Mouse (Mus musculus) liver, embryonic 14.5 days (tissue): Measurements from ENCODE around the gene Tnpo2. TPM values are rescaled to one million over a fixed set of nuclear protein-coding genes. Genes with fewer than 3 reads are reported as not detected.
A peak's percentile ranks its signal among the peaks of the same experiment; 100 is the strongest.
"Not testable (repeated sequence)": the region's sequence is repeated elsewhere in the genome, so short reads cannot be mapped to it uniquely, and the experiment has no call there.

Source experiments
- ATAC-seq: fragments of 200-750 bp; cut with Nextera tagmentation; 2 replicates; pipeline ENCODE4 v1.8.0; 2017; ENCODE audit warnings: moderate number of reproducible peaks, mild to moderate bottlenecking, moderate library complexity; ENCODE audit not compliant: insufficient read depth
- DNase-seq, 3 experiments: peaks; one replicate each; pipeline ENCODE4 v3.0.0-alpha.2; 2012 to 2013; ENCODE audit warnings: low read depth in 3 of 3, low spot score in 3 of 3
- H3K27ac ChIP-seq: fragments of 300-500 bp; sonication (generic); 2 replicates; pipeline ENCODE4 v1.5.1; 2014; ENCODE audit warnings: moderate library complexity, mild to moderate bottlenecking, control low read depth, inconsistent platforms
- H3K27me3 ChIP-seq: fragments of 300-500 bp; sonication (generic); 2 replicates; pipeline ENCODE4 v1.6.1; 2014; ENCODE audit warnings: mild to moderate bottlenecking, low read length, moderate library complexity; ENCODE audit not compliant: control insufficient read depth, insufficient read depth
- H3K36me3 ChIP-seq: fragments of 300-500 bp; sonication (generic); replicated peaks from 2 replicates; pipeline ENCODE4 v1.6.1; 2014; ENCODE audit warnings: low read depth; ENCODE audit not compliant: control insufficient read depth, insufficient read depth
- H3K4me1 ChIP-seq, 2 experiments: fragments of 200-500 bp in 1 of 2; fragments of 300-500 bp in 1 of 2; sonication (generic) in 1 of 2; replicated peaks; 2 replicates each; pipeline ENCODE4 v1.6.1; 2012 to 2014; ENCODE audit warnings: antibody characterized with exemption in 1 of 2, inconsistent platforms in 1 of 2, low read length in 1 of 2; ENCODE audit not compliant: control insufficient read depth in 2 of 2, insufficient read depth in 2 of 2
- H3K4me2 ChIP-seq: fragments of 300-500 bp; sonication (generic); 2 replicates; pipeline ENCODE4 v1.6.1; 2014; ENCODE audit warnings: low read depth, mild to moderate bottlenecking, control low read depth, moderate library complexity
- H3K4me3 ChIP-seq, 2 experiments: fragments of 200-500 bp in 1 of 2; fragments of 300-500 bp in 1 of 2; sonication (generic) in 1 of 2; 2 replicates each; pipeline ENCODE4 v1.5.1; 2012 to 2014; ENCODE audit warnings: low read depth in 2 of 2, low read length in 2 of 2, mild to moderate bottlenecking in 2 of 2, control low read depth in 1 of 2, inconsistent platforms in 1 of 2, moderate library complexity in 1 of 2; ENCODE audit not compliant: insufficient read depth in 1 of 2
- H3K9ac ChIP-seq: fragments of 300-500 bp; sonication (generic); replicated peaks from 2 replicates; pipeline ENCODE4 v1.6.1; 2014; ENCODE audit warnings: mild to moderate bottlenecking, control low read depth, moderate library complexity
- H3K9me3 ChIP-seq: fragments of 300-500 bp; sonication (generic); 2 replicates; pipeline ENCODE4 v1.6.1; 2016; ENCODE audit warnings: low read length, mixed read lengths; ENCODE audit not compliant: control insufficient read depth
- CTCF ChIP-seq: IDR thresholded peaks from 2 replicates; pipeline ENCODE4 v1.5.1; 2016; ENCODE audit warnings: antibody characterized with exemption, low read depth, control low read depth
- EP300 ChIP-seq: IDR thresholded peaks from 2 replicates; pipeline ENCODE4 v1.6.1; 2016; ENCODE audit warnings: antibody characterized with exemption, low read depth
- WGBS: fragments of 180-500 bp; shearing (Covaris S2); extraction: QIAGEN DNeasy Blood & Tissue Kit; methylation state at CpG from one replicate; pipeline ENCODE4 v1.1.7; 2014; ENCODE audit not compliant: insufficient replicate concordance; 5-methylcytosine and 5-hydroxymethylcytosine counted together
- polyA plus RNA-seq, 2 experiments: library from polyadenylated mRNA; depleted of rRNA in 1 of 2; stranded (reverse) in 1 of 2; unstranded in 1 of 2; fragments of >200 nt; fragmentation: Nextera tagmentation in 1 of 2; extraction: Ambion mirVana in 1 of 2; gene quantifications; 2 replicates each; pipeline versions ENCODE4 v1.2.1 to v1.2.3; 2012 to 2014

Tnpo2 gene
- polyA plus RNA-seq, 2 experiments = 9.9 to 25.2 TPM

- DNase-seq (peak; percentile 58 to 61 (median 61)), ATAC-seq (peak; percentile 67)
- Histone ChIP-seq H3K36me3 (peaks cover 10% of the 10 kb centered on the region), H3K27ac (peak within 1 kb of the TSS; percentile 67), H3K27me3 (no peaks in the 10 kb centered on the region), H3K4me2 (peak within 1 kb of the TSS; percentile 70), H3K4me3 (peak within 1 kb of the TSS; percentile 83 to 96), H3K9me3 (no peaks in the 10 kb centered on the region), H3K9ac (peak within 1 kb of the TSS; percentile 96), H3K4me1 (peaks cover 17 to 35% of the 10 kb centered on the region in 2 experiments)
- TF ChIP-seq CTCF = no peak
- TF ChIP-seq EP300 = no peak
- WGBS = 0% methylated on average over 9 of the region's 9 CpGs
These were observed 44.5 kb downstream of the Tnpo2 start, which contains the start of gene Wdr83 for GRCm38 (mm10) chr8:85081216-85081555. TSS of gene Wdr83 (minus strand) at chr8:85081306.

- H3K4me2 ChIP-seq = peak overlapping the region; percentile 70
- not testable (repeated sequence) for ATAC-seq, H3K27me3 ChIP-seq, H3K9ac ChIP-seq, H3K9me3 ChIP-seq, H3K4me3 ChIP-seq, H3K27ac ChIP-seq, DNase-seq
- H3K4me1 ChIP-seq = peaks cover 10 to 28% of the 10 kb centered on the region in 2 experiments
- H3K36me3 ChIP-seq = peaks cover 10% of the 10 kb centered on the region
- WGBS = 27% methylated on average over 4 of the region's 4 CpGs
These were observed 45.5 kb downstream of the Tnpo2 start for GRCm38 (mm10) chr8:85082169-85082568.

GRCm38 (mm10) chr8:85083108-85083813 lies 46.5 kb downstream of the Tnpo2 start, which contains the start of gene Man2b1:
TSS of gene Man2b1 (plus strand) at chr8:85083270.
- WGBS = under 1% methylated on average over 30 of the region's 30 CpGs
- peak within 1 kb of the TSS; percentile 72 for H3K9ac ChIP-seq
- H3K4me2 ChIP-seq = peak within 1 kb of the TSS; percentile 89
- peak within 1 kb of the TSS; percentile 39; the same call in 1 of the 2 replicates for H3K27ac ChIP-seq
- TF ChIP-seq CTCF (peak; percentile 42), EP300 (no peak)
- H3K36me3 ChIP-seq = peaks cover 6% of the 10 kb centered on the region
- ATAC-seq = peak; percentile 82
- peaks cover 10 to 28% of the 10 kb centered on the region in 2 experiments for H3K4me1 ChIP-seq
- peak within 1 kb of the TSS; percentile 73 to 79 for H3K4me3 ChIP-seq
- DNase-seq = peak; percentile 78 to 85 (median 84)
- no peaks in the 10 kb centered on the region for H3K9me3 ChIP-seq
- no peaks in the 10 kb centered on the region for H3K27me3 ChIP-seq

- DNase-seq (no peak), ATAC-seq (no peak)
- Histone ChIP-seq H3K27ac (no peak overlapping the region), H3K9me3 (no peaks in the 10 kb centered on the region), H3K4me2 (peak overlapping the region; percentile 89; the same call in 1 of the 2 replicates), H3K27me3 (no peaks in the 10 kb centered on the region), H3K4me3 (peak overlapping the region in 1 of 2 experiments; percentile 9; a peak in 1 of 4 replicates), H3K4me1 (peaks cover 10 to 25% of the 10 kb centered on the region in 2 experiments), H3K36me3 (no peaks in the 10 kb centered on the region; the same call in none of the 2 replicates), H3K9ac (no peak overlapping the region)
- no peak for TF ChIP-seq EP300
- TF ChIP-seq CTCF = no peak
- WGBS = 42% methylated on average over 8 of the region's 8 CpGs
These were observed 47.9 kb downstream of the Tnpo2 start for GRCm38 (mm10) chr8:85084633-85085032.

GRCm38 (mm10) chr8:85086238-85086637 lies 49.5 kb downstream of the Tnpo2 start:
- Histone ChIP-seq H3K9me3 (no peaks in the 10 kb centered on the region), H3K36me3 (no peaks in the 10 kb centered on the region; the same call in none of the 2 replicates), H3K9ac (no peak overlapping the region), H3K4me1 (peaks cover 10 to 22% of the 10 kb centered on the region in 2 experiments), H3K4me3 (no peak overlapping the region), H3K27ac (no peak overlapping the region), H3K4me2 (no peak overlapping the region), H3K27me3 (no peaks in the 10 kb centered on the region)
- 66% methylated on average over 3 of the region's 3 CpGs for WGBS
- no peak for DNase-seq
- TF ChIP-seq CTCF = peak; percentile 26; the same call in 1 of the 2 replicates
- TF ChIP-seq EP300 = no peak
- no peak for ATAC-seq
